Mouse (Mus musculus) testis, adult 2 months (tissue): Measurements from ENCODE around the gene Supt3. TPM values are rescaled to one million over a fixed set of nuclear protein-coding genes. Genes with fewer than 3 reads are reported as not detected.

Source experiments
- H3K27ac ChIP-seq: fragments of 200-500 bp; 2 replicates; pipeline ENCODE4 v1.5.1; 2012; ENCODE audit warnings: low read depth, low read length; ENCODE audit not compliant: control insufficient read depth, insufficient read depth
- H3K27me3 ChIP-seq: fragments of 200-500 bp; 2 replicates; pipeline ENCODE4 v1.6.1; 2012; ENCODE audit warnings: mild to moderate bottlenecking, low read length, moderate library complexity; ENCODE audit not compliant: control insufficient read depth, insufficient read depth
- H3K36me3 ChIP-seq: fragments of 200-500 bp; 2 replicates; pipeline ENCODE4 v1.6.1; 2012; ENCODE audit warnings: mild to moderate bottlenecking, low read length; ENCODE audit not compliant: control insufficient read depth, insufficient read depth
- H3K4me1 ChIP-seq: fragments of 200-500 bp; 2 replicates; pipeline ENCODE4 v1.6.1; 2012; ENCODE audit warnings: low read length; ENCODE audit not compliant: control insufficient read depth, insufficient read depth
- H3K4me3 ChIP-seq: fragments of 200-500 bp; 2 replicates; pipeline ENCODE4 v1.5.1; 2012; ENCODE audit warnings: low read depth, mild to moderate bottlenecking, low read length, moderate library complexity, mixed read lengths; ENCODE audit not compliant: control insufficient read depth
- CTCF ChIP-seq: fragments of 200-500 bp; IDR thresholded peaks from 2 replicates; pipeline ENCODE4 v1.5.1; 2012; ENCODE audit warnings: low read depth, mild to moderate bottlenecking, inconsistent platforms, low read length, moderate library complexity; ENCODE audit not compliant: control insufficient read depth, insufficient read depth, insufficient replicate concordance
- POLR2A ChIP-seq: fragments of 200-500 bp; IDR thresholded peaks from 2 replicates; pipeline ENCODE4 v1.6.1; 2012; ENCODE audit warnings: low read depth, mild to moderate bottlenecking, inconsistent platforms, low read length, moderate library complexity; ENCODE audit not compliant: control insufficient read depth
- polyA plus RNA-seq: library from polyadenylated mRNA; depleted of rRNA; stranded (reverse); fragments of >200 nt; gene quantifications from 2 replicates; pipeline ENCODE4 v1.2.3, GENCODE M21; 2012

The Supt3 gene
- polyA plus RNA-seq, 1 experiment: 19.6 TPM

GRCm38 (mm10) chr17:45058566-45059363, 281.8 kb downstream of the Supt3 start:
- TF ChIP-seq CTCF (no peak), POLR2A (no peak)
- Histone ChIP-seq H3K27ac (no peak overlapping the region), H3K27me3 (no peaks in the 10 kb centered on the region)

GRCm38 (mm10) chr17:45063776-45064175, 286.8 kb downstream of the Supt3 start:
- no peak overlapping the region for H3K4me3 ChIP-seq
- H3K36me3 ChIP-seq: no peaks in the 10 kb centered on the region
- no peaks in the 10 kb centered on the region; the same call in 1 of the 2 replicates for H3K4me1 ChIP-seq
- TF ChIP-seq POLR2A (no peak), CTCF (no peak)
- no peaks in the 10 kb centered on the region for H3K27me3 ChIP-seq
- H3K27ac ChIP-seq: no peak overlapping the region

More at GRCm38 (mm10) chr17:45058566-45059363, 281.8 kb downstream of the Supt3 start:
- no peaks in the 10 kb centered on the region for H3K4me1 ChIP-seq
- no peaks in the 10 kb centered on the region for H3K36me3 ChIP-seq
- H3K4me3 ChIP-seq: no peak overlapping the region

GRCm38 (mm10) chr17:45065465-45065864, 288.5 kb downstream of the Supt3 start:
- H3K4me1 ChIP-seq: no peaks in the 10 kb centered on the region; the same call in 1 of the 2 replicates
- H3K27ac ChIP-seq: no peak overlapping the region
- TF ChIP-seq CTCF (no peak), POLR2A (no peak)
- no peaks in the 10 kb centered on the region for H3K36me3 ChIP-seq
- H3K27me3 ChIP-seq: no peaks in the 10 kb centered on the region
- no peak overlapping the region for H3K4me3 ChIP-seq

- no peak overlapping the region for H3K4me3 ChIP-seq
- no peaks in the 10 kb centered on the region for H3K36me3 ChIP-seq
- no peaks in the 10 kb centered on the region for H3K27me3 ChIP-seq
- TF ChIP-seq POLR2A (no peak), CTCF (no peak)
- H3K27ac ChIP-seq: no peak overlapping the region
- no peaks in the 10 kb centered on the region; the same call in 1 of the 2 replicates for H3K4me1 ChIP-seq
Measured at GRCm38 (mm10) chr17:45067441-45067840, 290.5 kb downstream of the Supt3 start.

GRCm38 (mm10) chr17:45068321-45068720, 291.4 kb downstream of the Supt3 start:
- no peak overlapping the region for H3K27ac ChIP-seq
- no peaks in the 10 kb centered on the region for H3K27me3 ChIP-seq
- H3K36me3 ChIP-seq: no peaks in the 10 kb centered on the region
- no peak for TF ChIP-seq POLR2A
- TF ChIP-seq CTCF: no peak
- no peaks in the 10 kb centered on the region; the same call in 1 of the 2 replicates for H3K4me1 ChIP-seq
- no peak overlapping the region for H3K4me3 ChIP-seq

- no peak overlapping the region for H3K4me3 ChIP-seq
- H3K27ac ChIP-seq: no peak overlapping the region
- no peaks in the 10 kb centered on the region for H3K36me3 ChIP-seq
- TF ChIP-seq CTCF (no peak), POLR2A (no peak)
- H3K27me3 ChIP-seq: no peaks in the 10 kb centered on the region
- no peaks in the 10 kb centered on the region for H3K4me1 ChIP-seq
Measured at GRCm38 (mm10) chr17:45072495-45073347, 295.8 kb downstream of the Supt3 start.

GRCm38 (mm10) chr17:45073348-45073634, 296.3 kb downstream of the Supt3 start:
- H3K36me3 ChIP-seq: no peaks in the 10 kb centered on the region
- H3K4me3 ChIP-seq: no peak overlapping the region
- no peak overlapping the region for H3K27ac ChIP-seq
- H3K27me3 ChIP-seq: no peaks in the 10 kb centered on the region
- no peak for TF ChIP-seq CTCF
- no peak for TF ChIP-seq POLR2A
- no peaks in the 10 kb centered on the region for H3K4me1 ChIP-seq
